ENCODE assay signal across 8 mouse cellular contexts in the genomic region with DNA sequence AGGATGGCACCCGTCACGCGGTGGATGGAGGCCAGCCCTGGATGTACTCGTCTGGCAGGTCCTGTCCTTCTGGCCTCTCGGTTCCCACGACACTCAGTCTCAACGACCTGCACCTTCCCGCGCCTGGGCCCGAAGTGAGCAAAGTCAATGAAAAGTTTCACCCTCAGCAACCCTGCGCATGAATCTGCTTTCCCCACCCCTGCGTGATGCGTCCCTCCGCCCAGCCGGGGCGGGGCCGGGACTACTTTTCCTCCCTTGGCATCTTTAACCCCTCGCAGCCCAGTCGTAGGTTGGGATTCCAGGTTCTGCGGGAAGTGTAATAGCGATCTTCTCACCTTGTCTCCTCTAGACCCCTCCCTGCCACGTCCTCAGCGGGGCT. TPM values are rescaled to one million over a fixed set of nuclear protein-coding genes. Genes with fewer than 3 reads are reported as not detected.
DNase-seq lines count a peak whose midpoint lies in the region; ATAC-seq and TF ChIP-seq lines count a peak whose summit lies in the region.

No protein-coding gene starts in this region.

- H3K9me3 ChIP-seq in hindbrain, embryonic 14.5 days (ENCODE audit: control insufficient read depth, low read length), result no peaks in the 10 kb centered on the region

- H3K36me3 ChIP-seq in hindbrain, embryonic 14.5 days (replicated peaks; ENCODE audit: control insufficient read depth, insufficient read depth), result no peaks in the 10 kb centered on the region; the same call in 1 of the 2 replicates

- TF ChIP-seq CTCF in Patski (IDR thresholded peaks at IDR 0.05), result no peak

- CTCF ChIA-PET in Patski (lab: Charles Lee), result interaction anchor here (1.7 kb wide), 1 partner anchor 27 kb away, joined by 9 read pairs; no protein-coding TSS in a partner anchor

- peak overlapping the region; percentile 94 for H3K4me3 ChIP-seq in hindbrain, embryonic 14.5 days (replicated peaks; ENCODE audit: low read length)

- peak; percentile 3 for ATAC-seq in Patski
- 0 out of 2 replicates have a peak, but pooled peaks have one; percentile 4 for ATAC-seq in hindbrain, embryonic 14.5 days (ENCODE audit: low FRiP score)

- H3K9ac ChIP-seq in hindbrain, embryonic 14.5 days, result peak overlapping the region; percentile 86

- H3K27ac ChIP-seq in hindbrain, embryonic 14.5 days, result peak overlapping the region; percentile 97

- peak; percentile 65 for DNase-seq in Patski (ENCODE audit: low read depth, low spot score)
- DNase-seq in cerebellum, postnatal 14 days, result peak; percentile 93 to 97
- peak; percentile 95 to 96 for DNase-seq in frontal cortex, postnatal 25 days (ENCODE audit: low spot score in 2 of 2)
- DNase-seq in hindbrain, embryonic 14.5 days (ENCODE audit: low spot score), result peak; percentile 92
- DNase-seq in layer of hippocampus, postnatal 25 days (ENCODE audit: extremely low spot score in 1 of 2, low spot score in 1 of 2), result peak; percentile 91 to 98
- peak; percentile 95 for DNase-seq in lung, postnatal 14 days
- DNase-seq in ovary, postnatal 36 days (ENCODE audit: low spot score), result peak; percentile 93
- DNase-seq in thymus, postnatal 14 days, result peak; percentile 95

- H3K4me1 ChIP-seq in hindbrain, embryonic 14.5 days (replicated peaks; ENCODE audit: control insufficient read depth, insufficient read depth, low read length), result peaks cover 21% of the 10 kb centered on the region

- peak overlapping the region; percentile 98 for H3K4me2 ChIP-seq in hindbrain, embryonic 14.5 days (replicated peaks)

- POLR2A ChIA-PET in Patski (lab: Charles Lee), result interaction anchor here (0.8 to 3.2 kb wide), 8 partner anchors 13 to 102 kb away, joined by 3 to 9 read pairs (median 4); no protein-coding TSS in a partner anchor

- in situ Hi-C loops in Patski (cut with MboI; ENCODE audit: low pct_unique_long_range_greater_than_20kb), result no loop called here

- no peaks in the 10 kb centered on the region for H3K27me3 ChIP-seq in Patski
- H3K27me3 ChIP-seq in hindbrain, embryonic 14.5 days (ENCODE audit: control insufficient read depth, insufficient read depth, low read length), result no peaks in the 10 kb centered on the region

- WGBS in hindbrain, embryonic 14.5 days, result 0% methylated on average over 23 of the region's 23 CpGs

RNA-seq across cellular contexts. Expression of a gene that starts 0.5 kb away (rescaled TPM):
- 27.3 TPM for polyA plus RNA-seq in Patski (2021)
- polyA plus RNA-seq in hindbrain, embryonic 14.5 days (2014; fragmentation: Nextera tagmentation; extraction: Ambion mirVana), result 13.4 and 14.9 TPM in 2 replicates
- total RNA-seq in layer of hippocampus, postnatal 25 days (2021), result 10 to 100 TPM; 27.7 to 34.1 TPM

RNA-seq across cellular contexts. Expression of a gene that starts 13.6 kb away (rescaled TPM):
- 68.2 TPM for polyA plus RNA-seq in Patski (2021)
- polyA plus RNA-seq in hindbrain, embryonic 14.5 days (2014; fragmentation: Nextera tagmentation; extraction: Ambion mirVana), result 117 and 130 TPM in 2 replicates
- 10 to 100 TPM; 32.6 to 40.0 TPM for total RNA-seq in layer of hippocampus, postnatal 25 days (2021)

RNA-seq across cellular contexts. Expression of a gene that starts 14.0 kb away (rescaled TPM):
- polyA plus RNA-seq in Patski (2021), result 559 TPM
- polyA plus RNA-seq in hindbrain, embryonic 14.5 days (2014; fragmentation: Nextera tagmentation; extraction: Ambion mirVana), result 252 and 281 TPM in 2 replicates
- 100 to 1,000 TPM; 475 to 495 TPM for total RNA-seq in layer of hippocampus, postnatal 25 days (2021)

RNA-seq across cellular contexts. Expression of a gene that starts 55.9 kb away (rescaled TPM):
- 61.5 TPM for polyA plus RNA-seq in Patski (2021)
- polyA plus RNA-seq in hindbrain, embryonic 14.5 days (2014; fragmentation: Nextera tagmentation; extraction: Ambion mirVana), result 16.8 and 18.7 TPM in 2 replicates
- 100 to 1,000 TPM; 237 to 266 TPM for total RNA-seq in layer of hippocampus, postnatal 25 days (2021)

Comparison
In these comparisons a context has a peak if more than half of its experiments do, and no peak if none do; other contexts are left out.
1. Peak in every context shown above with its lines: DNase-seq, ATAC-seq, H3K4me3 ChIP-seq and H3K27ac ChIP-seq.